Mouse (Mus musculus): ENCODE measurements around the gene Armc7.

DNA sequence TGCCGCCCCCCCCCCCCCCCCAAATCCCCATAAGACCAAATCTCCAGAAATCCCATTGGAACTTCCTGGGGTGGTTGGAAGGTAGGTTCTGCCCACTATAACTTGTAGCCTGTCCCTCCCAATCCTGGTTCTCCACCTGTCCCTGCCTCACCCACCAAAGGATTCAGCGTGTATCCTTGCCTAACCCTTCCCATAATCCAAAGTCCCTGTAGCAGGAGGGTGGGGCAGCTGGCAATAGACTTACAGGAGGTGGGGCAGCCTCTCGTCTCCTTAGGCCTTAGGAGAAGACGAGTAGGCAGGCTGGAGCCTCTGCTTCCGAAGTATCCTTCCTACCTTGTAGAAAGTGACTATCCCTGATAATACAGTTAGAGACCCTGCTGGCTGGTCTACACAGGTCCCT, 19.3 kb upstream of the Armc7 start:
- TF ChIP-seq EP300 (IDR thresholded peaks at IDR 0.05; ENCODE audit: insufficient read depth, low read depth, low read length), result no peak
- TF ChIP-seq POLR2A (IDR thresholded peaks at IDR 0.05; ENCODE audit: insufficient read depth, low read depth, low read length), result no peak
- no peak for TF ChIP-seq CTCF (IDR thresholded peaks at IDR 0.05)
